In the genomic region with DNA sequence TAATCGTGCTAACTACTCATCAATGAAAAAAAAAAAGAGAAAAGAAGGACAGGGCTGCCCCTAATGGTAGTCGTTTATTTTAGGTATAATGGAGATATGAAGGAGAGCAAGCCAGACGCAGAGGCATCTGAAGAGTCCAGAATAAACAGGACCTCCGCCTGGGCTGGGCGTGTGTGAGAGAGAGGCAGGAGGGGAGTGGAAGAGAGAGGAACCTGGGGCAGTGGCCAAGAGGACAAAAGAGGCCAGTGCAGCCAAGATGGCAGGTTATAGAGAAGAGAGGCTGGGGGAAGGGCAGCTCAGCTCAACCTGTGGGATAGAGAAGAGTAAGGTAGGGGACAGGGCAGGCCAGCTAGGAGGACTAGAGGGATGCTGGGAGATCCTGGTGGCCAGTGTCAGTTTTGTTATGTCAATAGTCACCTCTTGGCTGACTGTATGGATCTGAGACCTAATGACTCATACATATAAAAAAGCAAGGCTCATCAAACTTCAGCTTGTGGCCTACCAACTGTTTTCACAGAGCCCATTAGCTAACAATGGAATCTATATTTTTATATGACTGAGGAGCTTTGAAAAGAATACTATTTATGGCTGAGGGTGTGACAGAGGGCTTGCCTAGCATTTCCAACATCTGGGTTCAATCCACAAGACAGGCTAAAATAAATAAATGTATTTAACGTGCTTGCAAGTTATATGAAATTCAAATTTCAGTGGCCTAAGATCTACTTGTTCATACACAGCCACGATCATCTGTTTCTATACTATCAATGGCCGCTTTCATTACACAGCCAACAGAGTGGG, we compare ENCODE assay signal across 13 mouse cellular contexts. TPM values are rescaled to one million over a fixed set of nuclear protein-coding genes. Genes with fewer than 3 reads are reported as not detected.
DNase-seq lines count a peak whose midpoint lies in the region; ATAC-seq lines count a peak whose summit lies in the region.
"Had no signal": no experiment of that assay in that cellular context is flagged by ENCODE, and none has a peak within 500 bp of the region (broad histone marks: within the 10 kb centered on the region; RNA-seq: fewer than 3 reads in every experiment).

No protein-coding gene starts in this region.

- H3K36me3 ChIP-seq in lung, embryonic 15.5 days, result no peaks in the 10 kb centered on the region
- no peaks in the 10 kb centered on the region for H3K36me3 ChIP-seq in limb, embryonic 15.5 days
- H3K36me3 ChIP-seq in hindbrain, embryonic 14.5 days (replicated peaks; ENCODE audit: control insufficient read depth, insufficient read depth), result no peaks in the 10 kb centered on the region
- H3K36me3 ChIP-seq in hindbrain, embryonic 12.5 days, result no peaks in the 10 kb centered on the region

- peak overlapping the region; percentile 12; the same call in 1 of the 2 replicates for H3K27ac ChIP-seq in lung, embryonic 15.5 days
- peak overlapping the region; percentile 27; the same call in 1 of the 2 replicates for H3K27ac ChIP-seq in limb, embryonic 15.5 days
- H3K27ac ChIP-seq in hindbrain, embryonic 14.5 days, result no peak overlapping the region
- no peak overlapping the region for H3K27ac ChIP-seq in hindbrain, embryonic 12.5 days

- no peak overlapping the region for H3K9ac ChIP-seq in lung, embryonic 15.5 days
- no peak overlapping the region for H3K9ac ChIP-seq in limb, embryonic 15.5 days
- H3K9ac ChIP-seq in hindbrain, embryonic 14.5 days, result no peak overlapping the region
- no peak overlapping the region for H3K9ac ChIP-seq in hindbrain, embryonic 12.5 days

- no peaks in the 10 kb centered on the region for H3K9me3 ChIP-seq in lung, embryonic 15.5 days
- no peaks in the 10 kb centered on the region for H3K9me3 ChIP-seq in limb, embryonic 15.5 days
- no peaks in the 10 kb centered on the region for H3K9me3 ChIP-seq in hindbrain, embryonic 14.5 days (ENCODE audit: control insufficient read depth, low read length)
- H3K9me3 ChIP-seq in hindbrain, embryonic 12.5 days (replicated peaks), result no peaks in the 10 kb centered on the region
- H3K9me3 ChIP-seq: megakaryocyte, embryonic 14.5 days had no signal

- no peaks in the 10 kb centered on the region for H3K27me3 ChIP-seq in lung, embryonic 15.5 days
- no peaks in the 10 kb centered on the region for H3K27me3 ChIP-seq in limb, embryonic 15.5 days
- no peaks in the 10 kb centered on the region for H3K27me3 ChIP-seq in hindbrain, embryonic 14.5 days (ENCODE audit: control insufficient read depth, insufficient read depth, low read length)
- H3K27me3 ChIP-seq in hindbrain, embryonic 12.5 days, result no peaks in the 10 kb centered on the region
- H3K27me3 ChIP-seq: megakaryocyte, embryonic 14.5 days had no signal

- intact Hi-C loops in gastrocnemius, postnatal 14 days (cut with DNase I; ENCODE audit: low total_unique reads), result no loop called here
- intact Hi-C loops in gastrocnemius, postnatal 36 days (cut with DNase I), result no loop called here

- H3K4me1 ChIP-seq in lung, embryonic 15.5 days, result peaks cover 28% of the 10 kb centered on the region
- H3K4me1 ChIP-seq in limb, embryonic 15.5 days, result peaks cover 25% of the 10 kb centered on the region
- H3K4me1 ChIP-seq in hindbrain, embryonic 14.5 days (replicated peaks; ENCODE audit: control insufficient read depth, insufficient read depth, low read length), result no peaks in the 10 kb centered on the region
- H3K4me1 ChIP-seq in hindbrain, embryonic 12.5 days, result peaks cover 2% of the 10 kb centered on the region; the same call in 1 of the 2 replicates

- DNase-seq in gastrocnemius, postnatal 14 days, result peak; percentile 10
- no peak for DNase-seq in gastrocnemius, postnatal 36 days
- DNase-seq in lung, postnatal 25 days (ENCODE audit: low spot score), result no peak
- peak; percentile 56 for DNase-seq in NIH3T3 (ENCODE audit: low read depth)
- no peak for DNase-seq in hindbrain, embryonic 14.5 days (ENCODE audit: low spot score)
- DNase-seq: gastrocnemius, postnatal 25 days; retina, postnatal 1 day; thymus, postnatal 36 days had no signal

- H3K4me2 ChIP-seq in lung, embryonic 15.5 days, result no peak overlapping the region
- no peak overlapping the region for H3K4me2 ChIP-seq in limb, embryonic 15.5 days
- no peak overlapping the region for H3K4me2 ChIP-seq in hindbrain, embryonic 14.5 days (replicated peaks)
- no peak overlapping the region for H3K4me2 ChIP-seq in hindbrain, embryonic 12.5 days (replicated peaks)

- H3K4me3 ChIP-seq in lung, embryonic 15.5 days, result no peak overlapping the region
- no peak overlapping the region for H3K4me3 ChIP-seq in limb, embryonic 15.5 days
- H3K4me3 ChIP-seq in hindbrain, embryonic 14.5 days (replicated peaks; ENCODE audit: low read length), result no peak overlapping the region
- no peak overlapping the region for H3K4me3 ChIP-seq in hindbrain, embryonic 12.5 days

- 51% methylated on average over 8 of the region's 8 CpGs for WGBS in lung, embryonic 15.5 days
- 77% methylated on average over 8 of the region's 8 CpGs for WGBS in limb, embryonic 15.5 days
- 85% methylated on average over 8 of the region's 8 CpGs for WGBS in hindbrain, embryonic 14.5 days
- 86% methylated on average over 8 of the region's 8 CpGs for WGBS in hindbrain, embryonic 12.5 days

- peak; percentile 37; the same call in 1 of the 2 replicates for ATAC-seq in lung, embryonic 15.5 days (ENCODE audit: borderline replicate concordance, extremely low read depth, low FRiP score, low TSS enrichment)
- ATAC-seq in limb, embryonic 15.5 days (ENCODE audit: insufficient number of reproducible peaks, low FRiP score, low TSS enrichment, low read depth), result no peak
- ATAC-seq in hindbrain, embryonic 14.5 days (ENCODE audit: low FRiP score), result no peak
- no peak for ATAC-seq in hindbrain, embryonic 12.5 days (ENCODE audit: low FRiP score)
- ATAC-seq: forebrain, embryonic 14.5 days had no signal

RNA-seq across cellular contexts. Expression of gene Kcmf1, which starts 16.9 kb away (rescaled TPM):
- 10 to 100 TPM; 78.7 to 84.8 TPM for total RNA-seq in gastrocnemius, postnatal 14 days (2021)
- 100 to 1,000 TPM; 150 TPM for total RNA-seq in gastrocnemius, postnatal 36 days (2021)
- polyA plus RNA-seq in lung, embryonic 15.5 days (2015; fragmentation: Nextera tagmentation; extraction: Ambion mirVana), result 45.9 and 48.9 TPM in 2 replicates
- polyA plus RNA-seq in limb, embryonic 15.5 days (2015; fragmentation: Nextera tagmentation; extraction: Ambion mirVana), result 34.4 and 38.9 TPM in 2 replicates
- polyA plus RNA-seq in hindbrain, embryonic 14.5 days (2014; fragmentation: Nextera tagmentation; extraction: Ambion mirVana), result 41.1 and 43.1 TPM in 2 replicates
- 46.5 and 49.0 TPM in 2 replicates for polyA plus RNA-seq in hindbrain, embryonic 12.5 days (2016; fragmentation: Nextera tagmentation; extraction: Ambion mirVana)

Comparison
In these comparisons a context has a peak if more than half of its experiments do, and no peak if none do; other contexts are left out.
1. DNase-seq: peak in gastrocnemius, postnatal 14 days (single experiment) and NIH3T3 (single experiment); none in gastrocnemius, postnatal 36 days (0 of 2), lung, postnatal 25 days (single experiment) and hindbrain, embryonic 14.5 days (single experiment).
2. H3K27ac ChIP-seq: peak in lung, embryonic 15.5 days (single experiment) and limb, embryonic 15.5 days (single experiment); none in hindbrain, embryonic 14.5 days (single experiment) and hindbrain, embryonic 12.5 days (single experiment).